Mouse (Mus musculus) 3T3-L1 (cell line): ENCODE measurements around the gene Gm47841.

Experiments
- DNase-seq: peaks from one replicate; pipeline ENCODE4 v3.0.0-alpha.2; 2015; ENCODE audit warnings: low read depth, low spot score

The Gm47841 gene

GRCm38 (mm10) chr15:101075150-101075549 lies 28.0 kb upstream of the Gm47841 start:
- DNase-seq: no peak

- no peak for DNase-seq
Measured at GRCm38 (mm10) chr15:101074067-101074466, 26.9 kb upstream of the Gm47841 start.

GRCm38 (mm10) chr15:101072736-101073135 lies 25.5 kb upstream of the Gm47841 start:
- peak; percentile 42 for DNase-seq

GRCm38 (mm10) chr15:101070762-101071161 lies 23.6 kb upstream of the Gm47841 start:
- no peak for DNase-seq

GRCm38 (mm10) chr15:101069641-101070190 lies 22.5 kb upstream of the Gm47841 start:
- no peak for DNase-seq

GRCm38 (mm10) chr15:101068671-101069070 lies 21.5 kb upstream of the Gm47841 start:
- DNase-seq: no peak

- no peak for DNase-seq
Measured at GRCm38 (mm10) chr15:101068029-101068428, 20.8 kb upstream of the Gm47841 start.

GRCm38 (mm10) chr15:101066920-101067696 lies 19.9 kb upstream of the Gm47841 start:
- DNase-seq: no peak

GRCm38 (mm10) chr15:101066364-101066847 lies 19.2 kb upstream of the Gm47841 start:
- no peak for DNase-seq

GRCm38 (mm10) chr15:101065069-101065468 lies 17.9 kb upstream of the Gm47841 start:
- DNase-seq: no peak

- no peak for DNase-seq
Measured at GRCm38 (mm10) chr15:101060280-101060852, 13.2 kb upstream of the Gm47841 start.

- no peak for DNase-seq
Measured at GRCm38 (mm10) chr15:101059570-101060279, 12.5 kb upstream of the Gm47841 start.

GRCm38 (mm10) chr15:101056225-101056624 lies 9.0 kb upstream of the Gm47841 start:
- peak; percentile 49 for DNase-seq

GRCm38 (mm10) chr15:101054541-101054940 lies 7.3 kb upstream of the Gm47841 start:
- no peak for DNase-seq

GRCm38 (mm10) chr15:101053832-101054459 lies 6.7 kb upstream of the Gm47841 start:
- DNase-seq: no peak

GRCm38 (mm10) chr15:101052560-101053501 lies 5.6 kb upstream of the Gm47841 start:
- no peak for DNase-seq

GRCm38 (mm10) chr15:101051869-101052268 lies 4.7 kb upstream of the Gm47841 start:
- no peak for DNase-seq

GRCm38 (mm10) chr15:101048338-101048896 lies 1.2 kb upstream of the Gm47841 start:
- no peak for DNase-seq

- DNase-seq: no peak
Measured at GRCm38 (mm10) chr15:101046527-101047193, 537 bp downstream of the Gm47841 start.
